Mouse (Mus musculus) cerebellum, postnatal 25 days (tissue): Measurements from ENCODE around the gene Rem2.

Experiments
- DNase-seq, 2 experiments: peaks; one replicate each; pipeline ENCODE4 v3.0.0; 2021; ENCODE audit warnings: mixed read lengths in 2 of 2

The Rem2 gene

GRCm38 (mm10) chr14:54492345-54493131 is 16.6 kb downstream of the Rem2 start:
- no peak for DNase-seq

DNA sequence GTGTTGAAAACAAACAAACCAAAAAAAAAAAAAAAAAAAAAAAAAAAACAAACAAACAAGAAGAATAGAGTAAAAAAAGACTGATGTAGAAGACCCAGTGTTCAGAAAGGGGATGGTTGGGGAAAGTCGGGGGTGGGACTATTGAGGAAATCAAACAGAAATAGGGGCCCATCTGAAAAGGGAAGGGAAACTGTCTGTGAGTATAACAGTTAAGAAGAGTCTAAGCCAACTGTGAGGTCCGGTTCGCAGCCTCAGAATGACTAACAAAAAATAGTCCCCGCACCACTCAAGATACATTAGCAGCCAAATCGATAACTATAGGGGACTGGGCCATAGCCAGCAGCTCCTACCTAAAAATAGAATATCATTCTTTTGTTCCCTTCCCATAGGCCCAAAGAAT is 17.3 kb downstream of the Rem2 start:
- no peak for DNase-seq

- DNase-seq: peak; percentile 78 to 84
Measured at GRCm38 (mm10) chr14:54494234-54494633, 18.3 kb downstream of the Rem2 start.

GRCm38 (mm10) chr14:54496706-54497105 is 20.8 kb downstream of the Rem2 start:
- no peak for DNase-seq

GRCm38 (mm10) chr14:54499330-54499729 is 23.4 kb downstream of the Rem2 start:
- DNase-seq: no peak

DNA sequence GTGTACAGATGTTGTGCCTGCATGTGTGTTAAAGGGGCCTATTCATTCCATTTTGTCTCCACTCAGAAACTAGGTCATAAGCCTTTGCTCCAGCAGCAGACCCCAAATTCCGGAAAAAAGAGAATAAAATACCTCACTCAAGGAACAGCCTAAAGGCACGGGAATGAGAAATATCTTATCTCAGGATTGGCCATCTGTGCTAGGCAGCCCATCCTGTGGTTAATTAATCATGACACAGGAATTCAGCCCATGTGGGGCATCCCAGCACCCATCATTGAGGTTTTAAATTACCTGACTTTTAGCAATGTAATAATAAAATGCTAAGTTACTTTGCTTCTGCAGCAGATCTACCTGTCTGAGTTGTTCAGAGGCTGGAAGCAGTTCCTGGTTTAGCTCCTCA is 25.5 kb downstream of the Rem2 start:
- no peak for DNase-seq

DNA sequence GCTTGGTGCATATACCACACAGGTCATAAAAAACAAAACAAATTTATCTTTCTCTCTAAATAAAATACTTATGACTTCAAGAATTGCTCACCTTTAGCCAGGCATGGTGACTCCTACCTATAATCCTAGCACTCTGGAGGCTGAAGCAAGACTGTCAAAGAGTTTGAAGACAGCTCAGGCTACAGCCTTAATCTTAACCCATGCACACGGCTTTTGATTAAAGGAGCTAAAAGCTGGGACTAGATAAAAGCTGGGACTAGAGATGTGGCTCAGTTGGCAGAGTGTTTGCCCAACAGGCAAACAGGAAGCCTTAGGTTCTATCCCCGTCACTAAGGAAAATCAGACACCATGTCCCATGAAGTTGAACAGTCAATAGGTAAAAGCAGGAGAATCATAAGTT is 27.2 kb downstream of the Rem2 start:
- no peak for DNase-seq

- DNase-seq: no peak
Measured at GRCm38 (mm10) chr14:54509774-54510173, 33.9 kb downstream of the Rem2 start.

GRCm38 (mm10) chr14:54516710-54517310 is 40.9 kb downstream of the Rem2 start:
- no peak for DNase-seq

DNA sequence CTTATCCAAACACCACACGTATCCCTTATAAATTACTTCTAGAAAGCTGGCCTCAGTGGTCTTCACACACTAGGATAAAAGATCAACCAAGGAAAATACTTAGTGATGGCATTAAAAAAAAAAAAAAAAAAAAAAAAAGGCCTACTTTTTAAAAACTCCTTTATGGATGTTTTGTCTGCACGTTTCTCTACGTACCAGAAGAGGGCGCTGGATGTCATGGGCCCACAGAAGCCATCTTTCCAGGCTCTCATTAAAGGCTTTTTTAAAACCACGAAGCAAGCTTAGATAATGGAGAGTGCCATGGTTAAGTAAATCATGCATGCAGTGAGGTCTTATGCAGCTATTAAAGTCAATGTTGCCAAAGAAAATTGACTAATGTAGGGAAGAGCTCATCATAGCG is 47.7 kb downstream of the Rem2 start:
- DNase-seq: no peak

GRCm38 (mm10) chr14:54527227-54528006 is 51.5 kb downstream of the Rem2 start:
- peak; percentile 73 to 79 for DNase-seq

- DNase-seq: peak in 1 of 2 experiments; percentile 21
Measured at GRCm38 (mm10) chr14:54528007-54528393, 52.1 kb downstream of the Rem2 start.

- peak; percentile 89 to 92 for DNase-seq
Measured at GRCm38 (mm10) chr14:54528446-54529111, 52.7 kb downstream of the Rem2 start.
